Mouse (Mus musculus) thymus, postnatal 36 days (tissue): ENCODE results near the gene Siglec1.

Source experiments
- DNase-seq, 2 experiments: peaks; one replicate each; pipeline ENCODE4 v3.0.0; 2022; ENCODE audit warnings: mixed read lengths in 2 of 2

Siglec1 gene

GRCm38 (mm10) chr2:131096101-131096795 lies 9.7 kb upstream of the Siglec1 start:
- DNase-seq: peak; percentile 14 to 29

DNA sequence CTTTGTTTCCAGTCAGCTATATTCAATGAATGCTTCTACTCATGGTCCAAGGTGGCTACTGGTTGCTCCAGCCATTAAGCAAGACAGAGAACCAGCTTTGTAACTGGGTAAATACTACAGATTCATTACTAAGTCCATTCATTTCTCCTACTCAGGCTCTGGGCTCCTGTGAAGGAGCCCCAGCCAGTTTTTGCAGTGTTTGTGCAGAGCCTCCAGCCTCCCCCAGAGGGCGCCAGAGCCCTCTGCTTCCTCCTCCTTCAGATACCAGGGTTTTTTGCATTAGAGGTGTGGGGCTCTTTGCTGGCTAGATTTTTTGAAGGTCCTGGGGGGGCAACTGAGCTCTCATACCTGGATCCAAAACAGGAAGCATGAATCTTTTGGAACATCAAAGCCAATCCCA lies 8.3 kb upstream of the Siglec1 start:
- peak; percentile 65 to 72 for DNase-seq

DNA sequence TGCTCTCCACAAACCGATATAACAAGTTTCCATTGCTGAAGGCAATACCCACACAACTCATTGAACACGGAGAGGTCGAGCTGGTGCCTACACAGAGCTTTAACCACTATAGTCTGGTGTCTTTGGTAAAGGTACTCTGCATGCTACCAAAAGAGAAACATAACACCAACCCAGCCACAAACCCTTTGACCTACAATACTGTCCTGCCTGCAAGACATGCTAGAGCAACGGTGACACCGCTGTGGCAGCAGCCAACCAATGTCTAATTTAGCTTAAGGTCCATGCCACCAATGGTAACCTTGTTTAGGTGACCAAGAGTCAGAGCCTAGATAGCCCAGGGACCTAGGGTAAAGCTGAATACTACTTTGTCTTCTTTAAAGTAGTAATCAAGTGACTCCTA lies 7.0 kb upstream of the Siglec1 start:
- DNase-seq: no peak

DNA sequence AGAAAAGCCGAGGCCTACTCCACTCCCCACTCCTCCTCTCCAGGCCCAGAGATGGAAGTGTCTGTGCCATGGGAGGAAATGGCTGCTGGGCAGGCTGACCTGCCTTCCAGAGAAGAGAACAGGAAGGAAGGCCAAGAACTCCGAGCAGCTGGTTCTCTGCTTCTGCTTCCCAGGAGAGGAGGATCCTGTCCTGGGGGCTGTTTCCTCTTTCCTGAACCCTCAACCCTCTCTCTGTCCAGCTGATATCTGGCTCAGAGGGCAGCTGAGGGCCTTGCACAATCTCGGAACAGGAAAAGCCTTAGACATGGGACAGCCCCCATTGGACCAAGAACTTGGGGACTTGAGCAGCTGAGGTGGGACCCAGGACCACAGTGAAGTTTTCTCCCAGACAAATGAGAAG lies 4.3 kb upstream of the Siglec1 start:
- no peak for DNase-seq

GRCm38 (mm10) chr2:131089634-131090033 lies 3.1 kb upstream of the Siglec1 start:
- no peak for DNase-seq

DNA sequence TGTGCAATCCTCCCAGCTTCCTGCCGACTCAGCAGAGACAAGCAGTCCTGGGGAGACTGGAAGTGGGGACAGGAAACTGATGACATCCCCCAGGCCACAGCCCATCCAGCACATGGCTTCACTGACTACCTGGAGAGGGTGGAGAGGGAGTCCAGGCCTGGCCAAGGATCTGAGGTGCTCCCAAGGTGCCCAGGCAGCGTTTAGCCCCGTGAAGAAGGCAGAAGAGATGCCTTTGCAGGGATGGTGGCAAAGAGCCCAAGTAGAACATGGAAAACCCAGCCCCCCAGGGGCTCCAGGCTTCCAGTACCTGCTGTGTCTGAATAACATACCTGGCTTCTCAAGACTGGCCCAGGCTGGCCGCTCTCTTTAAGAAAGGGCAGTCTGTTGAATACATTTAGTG lies 2.0 kb upstream of the Siglec1 start:
- DNase-seq: no peak

- DNase-seq: no peak
These were observed 2.4 kb downstream of the Siglec1 start for GRCm38 (mm10) chr2:131084206-131084605.

DNA sequence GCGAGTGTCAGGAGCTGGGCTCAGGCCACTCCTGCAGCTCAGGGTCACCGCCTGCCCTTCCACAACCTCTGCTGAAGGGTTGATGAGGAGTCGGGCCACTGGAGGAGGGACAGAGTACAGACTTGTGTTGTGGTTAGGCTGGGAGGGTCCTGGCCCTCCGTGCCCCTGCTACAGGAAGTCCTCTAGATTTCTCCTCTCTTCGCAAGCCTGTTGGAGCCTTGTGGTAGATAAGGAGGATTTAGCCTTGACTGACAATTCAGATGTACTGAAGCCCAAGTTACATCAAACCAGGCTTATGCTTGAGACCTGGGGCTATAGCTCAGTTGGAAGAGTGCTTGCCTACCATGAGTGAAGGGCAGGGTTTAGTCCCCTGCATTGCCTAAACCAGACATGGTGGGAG lies 6.1 kb downstream of the Siglec1 start:
- no peak for DNase-seq

GRCm38 (mm10) chr2:131072536-131072935 lies 14.0 kb downstream of the Siglec1 start:
- DNase-seq: no peak

- no peak for DNase-seq
These were observed 19.1 kb downstream of the Siglec1 start for GRCm38 (mm10) chr2:131067481-131067880.

- no peak for DNase-seq
These were observed 20.2 kb downstream of the Siglec1 start for GRCm38 (mm10) chr2:131066342-131066741.

- no peak for DNase-seq
These were observed 23.1 kb downstream of the Siglec1 start, which contains the start of gene Adam33 for GRCm38 (mm10) chr2:131063404-131063864. Adam33 (minus strand) TSS chr2:131063814.

- no peak for DNase-seq
These were observed 25.0 kb downstream of the Siglec1 start for GRCm38 (mm10) chr2:131061607-131062006.

GRCm38 (mm10) chr2:131060784-131061183 lies 25.8 kb downstream of the Siglec1 start:
- no peak for DNase-seq

GRCm38 (mm10) chr2:131059781-131060540 lies 26.6 kb downstream of the Siglec1 start:
- DNase-seq: no peak

GRCm38 (mm10) chr2:131059377-131059776 lies 27.2 kb downstream of the Siglec1 start:
- no peak for DNase-seq

DNA sequence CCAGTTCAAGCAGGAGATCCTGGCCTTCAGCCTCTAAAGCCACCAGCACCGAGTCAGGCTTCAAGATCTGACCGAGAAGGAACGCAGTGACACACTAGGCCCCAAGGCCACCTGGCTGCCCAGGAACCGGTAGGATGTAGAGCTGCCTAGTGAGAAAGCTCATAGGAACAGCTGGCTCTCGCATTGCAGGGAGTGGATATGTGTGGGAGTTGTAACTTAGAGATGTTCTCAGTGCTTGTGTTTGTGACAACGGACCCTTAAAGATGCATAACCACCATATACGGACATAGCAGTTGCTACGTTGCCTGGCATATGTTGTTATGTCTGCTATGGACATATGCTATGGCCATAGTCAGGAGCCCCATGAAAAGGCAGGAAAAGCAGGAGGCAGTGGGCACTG lies 27.9 kb downstream of the Siglec1 start:
- no peak for DNase-seq

DNA sequence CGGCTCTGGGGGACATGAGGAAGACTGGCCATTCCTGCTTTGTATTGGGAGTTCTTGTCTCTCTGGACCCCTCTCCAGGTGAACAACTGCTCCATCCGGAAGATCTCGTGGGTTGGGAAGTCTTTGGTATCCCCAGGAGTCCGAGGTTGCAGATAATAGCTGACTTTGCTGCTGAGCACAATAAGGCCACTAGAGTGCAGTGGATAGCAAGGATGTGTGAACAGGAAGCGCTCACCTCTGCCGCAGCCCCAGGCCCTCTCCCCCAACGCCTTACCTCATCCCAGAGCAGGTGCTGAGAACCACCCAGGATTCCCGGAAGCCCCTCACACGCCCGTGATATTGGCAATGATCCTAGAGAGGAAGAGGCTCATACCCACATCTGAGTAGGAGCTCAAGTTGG lies 30.4 kb downstream of the Siglec1 start:
- peak in 1 of 2 experiments; percentile 21 for DNase-seq

GRCm38 (mm10) chr2:131055631-131056030 lies 30.9 kb downstream of the Siglec1 start:
- DNase-seq: peak; percentile 48 to 55

GRCm38 (mm10) chr2:131054646-131055264 lies 31.8 kb downstream of the Siglec1 start:
- DNase-seq: no peak

GRCm38 (mm10) chr2:131053851-131054645 lies 32.5 kb downstream of the Siglec1 start:
- peak in 1 of 2 experiments; percentile 21 for DNase-seq

GRCm38 (mm10) chr2:131052862-131053418 lies 33.6 kb downstream of the Siglec1 start:
- no peak for DNase-seq
